Mouse (Mus musculus): ENCODE measurements around the gene Slc25a18. TPM values are rescaled to one million over a fixed set of nuclear protein-coding genes. Genes with fewer than 3 reads are reported as not detected.
A peak's percentile ranks its signal among the peaks of the same experiment; 100 is the strongest.

Gene Slc25a18
- polyA plus RNA-seq, 1 experiment from 2014 or later = 0.21 TPM

DNA sequence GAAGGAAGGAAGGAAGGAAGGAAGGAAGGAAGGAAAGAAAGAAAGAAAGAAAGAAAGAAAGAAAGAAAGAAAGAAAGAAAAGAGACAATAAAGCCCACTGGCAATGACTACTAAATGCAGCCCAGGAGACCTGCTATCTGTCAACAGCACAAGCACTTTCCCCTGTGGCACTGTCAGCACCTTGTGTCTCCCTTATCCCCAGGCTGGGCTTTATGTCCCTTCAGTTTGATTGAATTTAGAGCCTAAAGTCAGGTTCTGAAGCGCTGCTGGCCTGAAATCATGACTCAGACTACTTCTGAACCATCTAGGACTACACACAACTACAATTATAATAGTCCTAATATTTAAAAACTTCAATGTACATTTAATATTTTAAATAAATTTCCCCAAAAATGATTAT lies 47.6 kb downstream of the Slc25a18 start:
- H3K27ac ChIP-seq (replicated peaks; ENCODE audit: low read depth, low read length) = no peak overlapping the region
- peaks cover 10% of the 10 kb centered on the region for H3K36me3 ChIP-seq (replicated peaks; ENCODE audit: control insufficient read depth, insufficient read depth, low read depth, low read length)
- DNase-seq (ENCODE audit: low spot score) (no peak), ATAC-seq (replicated peaks; ENCODE audit: insufficient number of reproducible peaks, low FRiP score, low TSS enrichment, low read depth) (no peak)
- no peaks in the 10 kb centered on the region for H3K9me3 ChIP-seq (replicated peaks; ENCODE audit: control insufficient read depth, low read length)
- no peaks in the 10 kb centered on the region for H3K27me3 ChIP-seq (ENCODE audit: control insufficient read depth, insufficient read depth, low read length)
- no peak overlapping the region for H3K4me3 ChIP-seq (ENCODE audit: low read depth, low read length)
- no peak overlapping the region for H3K4me2 ChIP-seq (ENCODE audit: low read depth, low read length)
- no peaks in the 10 kb centered on the region for H3K4me1 ChIP-seq (ENCODE audit: control insufficient read depth, insufficient read depth, low read length)
- 91% methylated on average over 1 of the region's 1 CpGs for WGBS
- H3K9ac ChIP-seq (replicated peaks; ENCODE audit: low read length) = no peak overlapping the region

DNA sequence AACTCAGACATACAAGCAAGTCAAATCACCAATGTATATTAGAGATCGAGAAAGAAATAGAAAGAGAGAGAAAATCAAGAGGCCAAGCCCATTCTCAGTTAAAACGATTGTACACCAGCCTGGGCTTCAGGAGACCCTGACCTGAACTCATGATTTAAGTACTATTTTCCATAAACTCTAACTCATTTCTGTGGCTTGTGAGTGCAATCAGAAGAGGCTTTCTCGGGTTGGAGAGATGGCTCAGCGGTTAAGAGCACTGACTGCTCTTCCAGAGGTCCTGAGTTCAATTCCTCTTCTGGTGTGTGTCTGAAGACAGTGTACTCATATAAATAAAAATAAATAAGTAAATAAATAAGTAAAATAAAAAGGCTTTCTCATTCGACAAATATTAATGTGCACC lies 48.3 kb downstream of the Slc25a18 start:
- no peak overlapping the region for H3K27ac ChIP-seq (replicated peaks; ENCODE audit: low read depth, low read length)
- peak overlapping the region; percentile 25 for H3K4me2 ChIP-seq (ENCODE audit: low read depth, low read length)
- ATAC-seq (replicated peaks; ENCODE audit: insufficient number of reproducible peaks, low FRiP score, low TSS enrichment, low read depth) (no peak), DNase-seq (ENCODE audit: low spot score) (no peak)
- no peaks in the 10 kb centered on the region for H3K27me3 ChIP-seq (ENCODE audit: control insufficient read depth, insufficient read depth, low read length)
- H3K36me3 ChIP-seq (replicated peaks; ENCODE audit: control insufficient read depth, insufficient read depth, low read depth, low read length) = peaks cover 10% of the 10 kb centered on the region
- H3K4me3 ChIP-seq (ENCODE audit: low read depth, low read length) = peak overlapping the region; percentile 69
- no peaks in the 10 kb centered on the region for H3K9me3 ChIP-seq (replicated peaks; ENCODE audit: control insufficient read depth, low read length)
- 58% methylated on average over 5 of the region's 5 CpGs for WGBS
- H3K9ac ChIP-seq (replicated peaks; ENCODE audit: low read length) = peak overlapping the region; percentile 73
- H3K4me1 ChIP-seq (ENCODE audit: control insufficient read depth, insufficient read depth, low read length) = no peaks in the 10 kb centered on the region

DNA sequence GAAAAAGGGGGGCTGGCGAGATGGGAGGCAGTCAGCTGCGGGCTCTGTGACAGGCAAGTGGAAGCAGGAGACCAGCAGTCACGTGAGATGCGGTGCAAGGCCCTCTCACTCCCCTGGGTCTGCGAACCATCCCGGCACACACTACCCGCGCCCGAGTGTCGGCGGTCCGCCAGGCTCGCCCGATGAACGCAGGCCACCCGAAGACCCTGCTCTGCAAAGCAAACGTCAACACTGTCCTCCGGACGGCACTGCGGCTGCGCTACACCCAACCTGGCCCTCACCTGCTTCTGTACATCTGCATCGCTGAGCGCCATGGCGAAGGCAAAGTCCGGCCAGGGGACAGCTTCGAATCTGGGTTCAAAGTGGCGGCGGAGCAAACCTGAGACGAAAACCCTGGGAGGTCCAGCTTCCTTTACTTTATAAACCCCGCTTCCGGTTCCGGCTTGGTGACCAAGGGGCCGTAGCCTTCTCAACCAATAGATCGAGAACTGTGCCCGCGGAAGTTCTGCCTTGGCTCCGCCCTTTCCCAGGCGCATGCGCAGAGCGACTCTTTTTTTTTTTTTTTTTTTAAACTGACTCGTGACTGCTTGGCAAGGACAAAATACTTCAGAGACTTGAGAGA lies 49.0 kb downstream of the Slc25a18 start, which contains the start of gene Atp6v1e1:
Atp6v1e1 (minus strand) TSS at position 487 of the 622 bp plus-strand sequence.
- Histone ChIP-seq H3K4me2 (ENCODE audit: low read depth, low read length) (peak within 1 kb of the TSS; percentile 25), H3K4me1 (ENCODE audit: control insufficient read depth, insufficient read depth, low read length) (no peaks in the 10 kb centered on the region), H3K9ac (replicated peaks; ENCODE audit: low read length) (peak within 1 kb of the TSS; percentile 73), H3K27me3 (ENCODE audit: control insufficient read depth, insufficient read depth, low read length) (no peaks in the 10 kb centered on the region), H3K27ac (replicated peaks; ENCODE audit: low read depth, low read length) (peak within 1 kb of the TSS; percentile 52; the same call in 1 of the 2 replicates), H3K4me3 (ENCODE audit: low read depth, low read length) (peak within 1 kb of the TSS; percentile 69), H3K36me3 (replicated peaks; ENCODE audit: control insufficient read depth, insufficient read depth, low read depth, low read length) (peaks cover 7% of the 10 kb centered on the region), H3K9me3 (replicated peaks; ENCODE audit: control insufficient read depth, low read length) (no peaks in the 10 kb centered on the region)
- ATAC-seq (replicated peaks; ENCODE audit: insufficient number of reproducible peaks, low FRiP score, low TSS enrichment, low read depth) = peak; percentile 94
- 0% methylated on average over 40 of the region's 41 CpGs for WGBS
- peak; percentile 98 for DNase-seq (ENCODE audit: low spot score)

DNA sequence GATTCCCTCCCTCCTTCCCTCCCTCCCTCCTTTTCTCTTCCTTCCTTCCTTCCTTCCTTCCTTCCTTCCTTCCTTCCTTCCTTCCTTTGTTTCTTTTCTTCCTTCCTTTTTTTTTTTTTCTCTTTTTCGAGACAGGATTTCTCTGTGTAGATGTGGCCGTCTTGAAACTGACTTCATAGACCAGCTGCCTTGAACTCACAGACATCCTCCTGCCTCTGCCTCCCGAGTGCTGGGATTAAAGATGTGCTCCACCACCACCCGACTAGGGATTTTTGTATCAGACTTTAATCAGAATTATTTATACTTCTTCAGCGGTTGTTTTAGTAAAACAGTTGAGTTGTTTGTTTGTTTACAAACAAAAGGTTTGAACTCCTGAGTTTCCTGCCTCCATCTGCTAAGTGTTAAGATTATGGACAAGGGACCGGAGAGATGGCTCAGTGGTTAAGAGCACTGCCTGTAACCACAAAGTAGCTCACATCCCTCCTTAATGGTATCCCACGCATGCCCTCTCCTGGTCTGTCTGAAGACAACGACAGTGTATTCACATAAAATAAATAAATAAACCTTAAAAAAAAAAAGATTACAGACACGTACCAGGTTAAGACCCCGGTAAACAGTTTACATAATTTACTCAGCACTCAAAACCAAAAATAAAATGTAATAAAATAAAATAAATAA lies 49.7 kb downstream of the Slc25a18 start:
- H3K27ac ChIP-seq (replicated peaks; ENCODE audit: low read depth, low read length) = no peak overlapping the region; the same call in 1 of the 2 replicates
- no peaks in the 10 kb centered on the region for H3K27me3 ChIP-seq (ENCODE audit: control insufficient read depth, insufficient read depth, low read length)
- ATAC-seq (replicated peaks; ENCODE audit: insufficient number of reproducible peaks, low FRiP score, low TSS enrichment, low read depth) (no peak), DNase-seq (ENCODE audit: low spot score) (no peak)
- H3K36me3 ChIP-seq (replicated peaks; ENCODE audit: control insufficient read depth, insufficient read depth, low read depth, low read length) = peaks cover under 1% of the 10 kb centered on the region; the same call in 1 of the 2 replicates
- WGBS = 76% methylated on average over 10 of the region's 10 CpGs
- no peak overlapping the region; the same call in 1 of the 2 replicates for H3K9ac ChIP-seq (replicated peaks; ENCODE audit: low read length)
- no peak overlapping the region; the same call in 1 of the 2 replicates for H3K4me2 ChIP-seq (ENCODE audit: low read depth, low read length)
- peak overlapping the region; percentile 69 for H3K4me3 ChIP-seq (ENCODE audit: low read depth, low read length)
- H3K9me3 ChIP-seq (replicated peaks; ENCODE audit: control insufficient read depth, low read length) = no peaks in the 10 kb centered on the region
- H3K4me1 ChIP-seq (ENCODE audit: control insufficient read depth, insufficient read depth, low read length) = no peaks in the 10 kb centered on the region

DNA sequence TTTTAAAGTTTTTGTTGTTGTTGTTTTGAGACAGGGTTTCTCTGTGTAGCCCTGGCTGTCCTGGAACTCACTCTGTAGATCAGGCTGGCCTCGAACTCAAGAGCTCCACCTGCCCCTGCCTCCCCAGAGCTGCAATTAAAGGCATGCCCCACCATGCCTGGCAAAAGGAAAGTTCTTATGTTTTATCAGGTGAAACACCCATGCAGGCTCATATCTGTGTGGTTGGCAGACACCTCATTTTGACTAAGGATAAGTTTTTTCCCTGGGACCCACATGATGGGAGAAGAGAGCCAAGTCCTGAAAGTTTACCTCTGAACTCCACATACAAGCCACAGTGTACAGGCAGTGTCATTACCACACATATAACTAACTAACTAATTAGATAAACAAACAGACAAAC lies 56.7 kb downstream of the Slc25a18 start:
- DNase-seq (ENCODE audit: low spot score) (no peak), ATAC-seq (replicated peaks; ENCODE audit: insufficient number of reproducible peaks, low FRiP score, low TSS enrichment, low read depth) (no peak)
- Histone ChIP-seq H3K27ac (replicated peaks; ENCODE audit: low read depth, low read length) (no peak overlapping the region), H3K4me3 (ENCODE audit: low read depth, low read length) (no peak overlapping the region), H3K4me1 (ENCODE audit: control insufficient read depth, insufficient read depth, low read length) (no peaks in the 10 kb centered on the region), H3K4me2 (ENCODE audit: low read depth, low read length) (no peak overlapping the region), H3K9me3 (replicated peaks; ENCODE audit: control insufficient read depth, low read length) (no peaks in the 10 kb centered on the region), H3K27me3 (ENCODE audit: control insufficient read depth, insufficient read depth, low read length) (no peaks in the 10 kb centered on the region), H3K36me3 (replicated peaks; ENCODE audit: control insufficient read depth, insufficient read depth, low read depth, low read length) (no peaks in the 10 kb centered on the region), H3K9ac (replicated peaks; ENCODE audit: low read length) (no peak overlapping the region)
- 52% methylated on average over 1 of the region's 1 CpGs for WGBS

DNA sequence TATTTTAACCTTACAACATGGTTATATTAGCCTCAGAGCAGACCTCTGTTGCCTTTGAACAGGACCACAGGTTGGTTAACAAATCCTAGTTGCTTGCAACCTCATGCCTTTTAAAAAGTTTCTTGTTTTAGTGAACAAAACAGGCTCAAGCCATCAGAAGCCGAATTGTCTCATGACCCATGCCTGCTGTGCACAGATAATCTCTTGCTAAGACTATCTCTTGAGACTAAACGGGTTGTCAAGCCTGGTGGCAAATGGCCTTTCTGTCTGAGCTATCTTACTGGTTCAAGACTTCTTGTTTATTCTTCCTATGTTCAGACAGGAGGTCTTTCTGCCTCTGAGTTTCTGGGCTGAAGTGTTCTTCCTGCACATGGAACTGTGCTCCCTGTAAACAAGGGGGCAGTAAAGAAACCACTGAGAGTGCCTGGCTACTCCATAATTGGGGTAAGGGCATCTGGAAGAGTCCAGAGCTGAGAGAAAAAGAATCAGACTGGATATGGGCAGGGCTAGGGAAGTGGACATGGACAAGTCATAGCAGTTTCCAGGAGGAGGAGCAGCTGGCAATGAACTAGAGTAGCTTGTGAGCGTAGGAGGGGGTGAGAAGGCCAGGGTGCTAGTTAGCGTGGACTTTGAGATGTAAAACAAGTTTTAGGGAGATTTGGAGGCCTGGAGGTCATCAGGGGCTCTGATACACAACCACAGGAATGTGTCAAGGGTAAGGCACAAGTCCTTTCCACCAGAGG lies 57.7 kb downstream of the Slc25a18 start:
- no peaks in the 10 kb centered on the region for H3K4me1 ChIP-seq (ENCODE audit: control insufficient read depth, insufficient read depth, low read length)
- DNase-seq (ENCODE audit: low spot score) (no peak), ATAC-seq (replicated peaks; ENCODE audit: insufficient number of reproducible peaks, low FRiP score, low TSS enrichment, low read depth) (no peak)
- 70% methylated on average over 4 of the region's 4 CpGs for WGBS
- H3K4me2 ChIP-seq (ENCODE audit: low read depth, low read length) = no peak overlapping the region
- H3K36me3 ChIP-seq (replicated peaks; ENCODE audit: control insufficient read depth, insufficient read depth, low read depth, low read length) = no peaks in the 10 kb centered on the region
- H3K9ac ChIP-seq (replicated peaks; ENCODE audit: low read length) = no peak overlapping the region
- no peak overlapping the region for H3K4me3 ChIP-seq (ENCODE audit: low read depth, low read length)
- H3K9me3 ChIP-seq (replicated peaks; ENCODE audit: control insufficient read depth, low read length) = no peaks in the 10 kb centered on the region
- no peak overlapping the region for H3K27ac ChIP-seq (replicated peaks; ENCODE audit: low read depth, low read length)
- H3K27me3 ChIP-seq (ENCODE audit: control insufficient read depth, insufficient read depth, low read length) = no peaks in the 10 kb centered on the region

DNA sequence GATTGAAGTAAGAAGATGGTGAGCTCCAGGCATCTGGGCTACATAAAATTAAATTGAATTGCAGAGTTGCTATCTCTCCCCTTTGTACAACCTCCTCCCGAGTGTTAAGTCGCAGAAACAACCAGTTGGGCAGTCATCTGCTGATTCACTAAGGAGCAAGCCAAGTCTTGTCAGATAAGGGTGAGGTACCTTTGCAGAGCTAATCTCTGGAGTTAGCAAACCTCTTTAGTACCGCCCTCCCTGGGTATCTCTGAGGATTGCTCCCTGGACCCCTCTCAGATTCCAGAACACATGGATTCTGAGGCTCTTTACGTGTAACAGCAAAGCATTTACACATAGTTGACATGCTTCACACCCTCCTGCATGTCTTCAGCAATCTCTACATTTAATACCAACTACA lies 58.7 kb downstream of the Slc25a18 start:
- DNase-seq (ENCODE audit: low spot score) (no peak), ATAC-seq (replicated peaks; ENCODE audit: insufficient number of reproducible peaks, low FRiP score, low TSS enrichment, low read depth) (no peak)
- Histone ChIP-seq H3K27me3 (ENCODE audit: control insufficient read depth, insufficient read depth, low read length) (no peaks in the 10 kb centered on the region), H3K9ac (replicated peaks; ENCODE audit: low read length) (no peak overlapping the region), H3K27ac (replicated peaks; ENCODE audit: low read depth, low read length) (no peak overlapping the region), H3K4me3 (ENCODE audit: low read depth, low read length) (no peak overlapping the region), H3K4me1 (ENCODE audit: control insufficient read depth, insufficient read depth, low read length) (no peaks in the 10 kb centered on the region), H3K4me2 (ENCODE audit: low read depth, low read length) (no peak overlapping the region), H3K9me3 (replicated peaks; ENCODE audit: control insufficient read depth, low read length) (no peaks in the 10 kb centered on the region), H3K36me3 (replicated peaks; ENCODE audit: control insufficient read depth, insufficient read depth, low read depth, low read length) (no peaks in the 10 kb centered on the region)
- WGBS = 76% methylated on average over 4 of the region's 4 CpGs
